Mouse (Mus musculus) effector memory CD4-positive, alpha-beta T cell, adult 7 months (primary cell): ENCODE measurements around the gene Golm1. TPM values are rescaled to one million over a fixed set of nuclear protein-coding genes. Genes with fewer than 3 reads are reported as not detected.

Experiments used
- polyA plus RNA-seq: library from polyadenylated mRNA; unstranded; fragments of 100-300 nt; shearing (Covaris generic); gene quantifications from one replicate; pipeline ENCODE4 v1.2.1, GENCODE M21; 2017

The Golm1 gene
- polyA plus RNA-seq: 60.6 TPM

DNA sequence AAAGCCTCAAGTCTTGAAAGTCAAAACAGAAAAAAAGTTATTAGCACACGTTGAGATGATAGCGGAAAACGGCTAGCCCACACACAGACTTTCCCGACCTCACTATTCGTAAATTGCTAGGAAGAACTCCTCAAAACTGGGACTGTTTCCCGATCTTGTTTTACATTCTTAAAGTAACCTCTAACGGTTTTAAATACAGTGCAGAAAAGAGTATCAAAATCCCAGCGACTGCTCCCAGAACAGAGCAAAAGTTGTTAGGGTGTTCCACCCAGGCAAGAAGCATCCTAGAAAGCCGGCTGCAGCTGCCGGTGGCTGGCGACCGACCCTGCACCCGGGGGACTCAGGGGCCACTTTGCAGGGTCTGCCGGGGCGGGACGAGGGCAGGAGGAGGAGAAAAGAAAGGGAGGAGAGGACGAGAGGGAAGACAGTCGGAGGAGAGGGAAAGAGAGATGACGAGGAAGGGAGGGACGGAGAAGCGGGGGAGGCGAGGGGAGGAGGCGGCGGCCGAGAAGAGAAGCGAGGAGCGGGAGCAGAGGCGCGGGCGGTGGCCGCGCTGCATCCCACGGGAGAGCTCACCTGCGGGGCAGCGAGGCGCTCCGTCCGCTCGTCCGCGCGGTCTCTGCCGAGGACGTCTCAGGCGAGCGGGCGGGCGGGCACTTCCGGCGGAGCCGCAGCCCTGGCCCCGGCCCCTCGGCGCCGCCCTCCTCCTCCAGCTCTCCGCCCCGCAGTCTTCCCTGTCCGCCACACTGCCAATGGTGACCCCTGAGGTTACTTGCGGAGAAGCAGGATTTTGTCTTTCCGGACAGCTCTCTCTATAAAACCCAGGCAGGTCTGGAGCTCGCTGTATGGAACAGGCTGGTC lies at the start of gene Golm1:
Golm1 (minus strand) TSS at position 661 of the 861 bp plus-strand sequence.

GRCm38 (mm10) chr13:59711984-59712383 lies 36.4 kb upstream of the Golm1 start, which contains the start of gene Spata31d1b:
Gene Spata31d1b (plus strand): TSS chr13:59712284.

DNA sequence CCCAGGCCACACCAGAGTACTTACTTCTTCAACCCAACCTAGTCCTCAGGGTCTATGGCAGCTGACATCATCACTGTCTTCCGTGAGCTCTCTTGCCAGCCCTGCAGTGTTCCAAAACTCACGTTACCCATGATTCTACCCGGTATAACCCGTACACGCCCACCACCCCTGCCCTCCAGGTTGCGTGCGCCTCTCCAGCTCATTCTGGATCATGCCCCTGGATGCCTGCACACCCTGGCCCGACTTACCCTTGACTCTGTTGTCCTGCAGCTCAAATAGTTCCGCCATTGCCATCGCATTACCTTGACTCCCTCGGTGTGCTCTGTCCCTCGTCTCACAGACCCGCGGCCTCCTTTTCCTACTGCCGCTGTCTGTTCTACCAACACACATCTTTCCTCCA lies 34.6 kb upstream of the Golm1 start, which contains the start of gene Spata31d1a:
Spata31d1a (minus strand) TSS at position 101 of the 400 bp plus-strand sequence.

DNA sequence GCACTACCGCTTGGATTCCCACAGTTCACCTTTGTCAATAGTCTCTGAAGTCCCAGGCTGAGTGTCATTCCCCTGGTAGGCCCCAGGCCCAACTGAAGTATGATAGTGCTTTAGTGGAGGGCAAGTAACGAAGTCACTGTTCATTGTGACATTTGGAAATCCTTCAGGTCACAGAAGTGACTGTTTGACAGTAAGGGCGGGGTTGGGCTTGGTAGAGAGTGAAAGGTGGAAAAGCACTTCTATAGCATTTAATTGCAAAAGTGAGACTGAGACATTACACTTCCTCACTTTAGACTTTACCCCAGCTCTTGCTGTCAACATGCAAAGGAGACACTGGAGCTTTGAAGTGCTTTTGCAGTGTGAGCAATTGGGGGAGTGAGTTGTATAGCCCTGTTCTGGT lies 18.4 kb upstream of the Golm1 start, which contains the start of gene 4921517D22Rik:
4921517D22Rik (minus strand) TSS at position 101 of the 400 bp plus-strand sequence.

GRCm38 (mm10) chr13:59584947-59585647 lies 90.5 kb downstream of the Golm1 start, which contains the start of the genes Agtpbp1 and Naa35:
Gene Agtpbp1 (minus strand): TSS chr13:59585227.
Gene Naa35 (plus strand): TSS chr13:59585259.

Other genes with a start within 250 kb of the Golm1 start
- gene Agtpbp1, start 90.6 kb downstream of the Golm1 start, polyA plus RNA-seq: 19.6 TPM
- gene Naa35, start 90.6 kb downstream of the Golm1 start, polyA plus RNA-seq: 38.1 TPM
- not detected for gene 4921517D22Rik, start 18.3 kb upstream of the Golm1 start, polyA plus RNA-seq
- gene Spata31d1a, start 34.5 kb upstream of the Golm1 start, polyA plus RNA-seq: not detected
- gene Spata31d1b, start 36.5 kb upstream of the Golm1 start, polyA plus RNA-seq: not detected
- not detected for gene Spata31d1d, start 55.9 kb upstream of the Golm1 start, polyA plus RNA-seq
- not detected for gene 1700014D04Rik, start 70.9 kb upstream of the Golm1 start, polyA plus RNA-seq
- 117 TPM for gene Isca1, start 94.0 kb upstream of the Golm1 start, polyA plus RNA-seq
- gene Gm49354, start 106.4 kb upstream of the Golm1 start, polyA plus RNA-seq: not detected
- gene Tut7, start 147.3 kb upstream of the Golm1 start, polyA plus RNA-seq: 184 TPM